Mouse (Mus musculus): ENCODE data around the gene Slc12a9. TPM values are rescaled to one million over a fixed set of nuclear protein-coding genes. Genes with fewer than 3 reads are reported as not detected.

The Slc12a9 gene
- total RNA-seq, 2 experiments from 2014 or later = 2.0 to 2.4 TPM

- H3K4me3 ChIP-seq = no peak overlapping the region
- no peak for DNase-seq
- H3K27ac ChIP-seq = no peak overlapping the region
- no peak; the same call in 1 of the 2 replicates for TF ChIP-seq CTCF (IDR thresholded peaks at IDR 0.05)
- intact Hi-C loops (cut with DNase I) = loop anchor here (10.0 kb wide), 1 partner anchor 441 kb away; the partner anchor contains the start of genes Mepce and Zcwpw1
Observed at GRCm38 (mm10) chr5:137343869-137344268, 10.5 kb upstream of the Slc12a9 start.

GRCm38 (mm10) chr5:137343412-137343811 is 10.0 kb upstream of the Slc12a9 start:
- DNase-seq = no peak
- intact Hi-C loops (cut with DNase I) = loop anchor here (10.0 kb wide), 1 partner anchor 441 kb away; the partner anchor contains the start of genes Mepce and Zcwpw1
- Histone ChIP-seq H3K27ac (no peak overlapping the region), H3K4me3 (no peak overlapping the region)
- TF ChIP-seq CTCF (IDR thresholded peaks at IDR 0.05) = no peak

GRCm38 (mm10) chr5:137342407-137343012 is 9.1 kb upstream of the Slc12a9 start:
- H3K27ac ChIP-seq = no peak overlapping the region
- no peak overlapping the region for H3K4me3 ChIP-seq
- DNase-seq = no peak
- no peak for TF ChIP-seq CTCF (IDR thresholded peaks at IDR 0.05)
- intact Hi-C loops (cut with DNase I) = loop anchor here (10.0 kb wide), 1 partner anchor 442 kb away; the partner anchor contains the start of genes Mepce and Zcwpw1

GRCm38 (mm10) chr5:137340222-137340621 is 6.8 kb upstream of the Slc12a9 start:
- intact Hi-C loops (cut with DNase I) = loop anchor here (10.0 kb wide), 1 partner anchor 445 kb away; the partner anchor contains the start of genes Mepce and Zcwpw1
- Histone ChIP-seq H3K27ac (peak overlapping the region; percentile 92), H3K4me3 (no peak overlapping the region; the same call in 1 of the 2 replicates)
- no peak for DNase-seq
- no peak for TF ChIP-seq CTCF (IDR thresholded peaks at IDR 0.05)

- peak overlapping the region; percentile 77 for H3K4me3 ChIP-seq
- no peak for TF ChIP-seq CTCF (IDR thresholded peaks at IDR 0.05)
- H3K27ac ChIP-seq = peak overlapping the region; percentile 92
- intact Hi-C loops (cut with DNase I) = loop anchor here (10.0 kb wide), 1 partner anchor 165 kb away; the partner anchor contains the start of gene Pop7
- peak; percentile 68 for DNase-seq
Observed at GRCm38 (mm10) chr5:137339290-137339979, 6.0 kb upstream of the Slc12a9 start.

- peak; percentile 61 for DNase-seq
- Histone ChIP-seq H3K27ac (peak overlapping the region; percentile 92), H3K4me3 (peak overlapping the region; percentile 77)
- intact Hi-C loops (cut with DNase I) = loop anchor here (10.0 kb wide), 1 partner anchor 166 kb away; the partner anchor contains the start of gene Pop7
- no peak for TF ChIP-seq CTCF (IDR thresholded peaks at IDR 0.05)
Observed at GRCm38 (mm10) chr5:137338663-137339289, 5.4 kb upstream of the Slc12a9 start.

- intact Hi-C loops (cut with DNase I) = loop anchor here (10.0 kb wide), 1 partner anchor 167 kb away; the partner anchor contains the start of gene Pop7
- peak; percentile 95 for DNase-seq
- Histone ChIP-seq H3K4me3 (peak overlapping the region; percentile 77), H3K27ac (peak overlapping the region; percentile 92)
- no peak for TF ChIP-seq CTCF (IDR thresholded peaks at IDR 0.05)
Observed at GRCm38 (mm10) chr5:137338256-137338655, 4.9 kb upstream of the Slc12a9 start.

GRCm38 (mm10) chr5:137337190-137337589 is 3.8 kb upstream of the Slc12a9 start:
- H3K4me3 ChIP-seq = no peak overlapping the region
- peak overlapping the region; percentile 92 for H3K27ac ChIP-seq
- intact Hi-C loops (cut with DNase I) = loop anchor here (2.0 to 10.0 kb wide), 2 partner anchors 40 to 168 kb away; partner anchors contain the start of gene Pop7
- TF ChIP-seq CTCF (IDR thresholded peaks at IDR 0.05) = no peak
- no peak for DNase-seq

- intact Hi-C loops (cut with DNase I) = loop anchor here (10.0 kb wide), 1 partner anchor 170 kb away; the partner anchor contains the start of gene Pop7
- no peak for DNase-seq
- TF ChIP-seq CTCF (IDR thresholded peaks at IDR 0.05) = no peak
- no peak overlapping the region for H3K4me3 ChIP-seq
- H3K27ac ChIP-seq = no peak overlapping the region
Observed at GRCm38 (mm10) chr5:137335066-137335465, 1.7 kb upstream of the Slc12a9 start.

GRCm38 (mm10) chr5:137334317-137334716 is 920 bp upstream of the Slc12a9 start:
- Histone ChIP-seq H3K27ac (peak overlapping the region; percentile 81; the same call in 1 of the 2 replicates), H3K4me3 (peak overlapping the region; percentile 72)
- TF ChIP-seq CTCF (IDR thresholded peaks at IDR 0.05) = no peak
- intact Hi-C loops (cut with DNase I) = loop anchor here (10.0 kb wide), 1 partner anchor 170 kb away; the partner anchor contains the start of gene Pop7
- no peak for DNase-seq

GRCm38 (mm10) chr5:137332857-137333511 is 413 bp downstream of the Slc12a9 start:
- H3K4me3 ChIP-seq = peak overlapping the region; percentile 72
- peak overlapping the region; percentile 81 for H3K27ac ChIP-seq
- TF ChIP-seq CTCF (IDR thresholded peaks at IDR 0.05) = no peak
- intact Hi-C loops (cut with DNase I) = loop anchor here (10.0 kb wide), 1 partner anchor 172 kb away; the partner anchor contains the start of gene Pop7
- DNase-seq = no peak

- DNase-seq = no peak
- intact Hi-C loops (cut with DNase I) = loop anchor here (10.0 kb wide), 1 partner anchor 174 kb away; the partner anchor contains the start of gene Pop7
- Histone ChIP-seq H3K27ac (no peak overlapping the region), H3K4me3 (no peak overlapping the region)
- TF ChIP-seq CTCF (IDR thresholded peaks at IDR 0.05) = no peak
Observed at GRCm38 (mm10) chr5:137330910-137331309, 2.5 kb downstream of the Slc12a9 start.

Data from gastrocnemius, adult 2 months (tissue).